Mouse (Mus musculus) kidney, embryonic 16.5 days (tissue): ENCODE data around the gene B230118H07Rik. TPM values are rescaled to one million over a fixed set of nuclear protein-coding genes. Genes with fewer than 3 reads are reported as not detected.

Experiments used
- ATAC-seq: fragments of 200-750 bp; cut with Nextera tagmentation; 2 replicates; pipeline ENCODE4 v1.8.0; 2017; ENCODE audit warnings: moderate TSS enrichment; ENCODE audit not compliant: low FRiP score, low TSS enrichment
- H3K27ac ChIP-seq: fragments of 300-500 bp; sonication (generic); 2 replicates; pipeline ENCODE4 v1.5.1; 2014; ENCODE audit warnings: low read length
- H3K27me3 ChIP-seq: fragments of 300-500 bp; sonication (generic); 2 replicates; pipeline ENCODE4 v1.6.1; 2014; ENCODE audit warnings: low read length, control low read depth, mixed read lengths; ENCODE audit not compliant: insufficient read depth
- H3K36me3 ChIP-seq: fragments of 300-500 bp; sonication (generic); 2 replicates; pipeline ENCODE4 v1.6.1; 2014; ENCODE audit warnings: low read length, control low read depth, mixed read lengths; ENCODE audit not compliant: insufficient read depth
- H3K4me1 ChIP-seq: fragments of 300-500 bp; sonication (generic); 2 replicates; pipeline ENCODE4 v1.6.1; 2014; ENCODE audit warnings: low read length, control low read depth, mixed read lengths; ENCODE audit not compliant: insufficient read depth
- H3K4me2 ChIP-seq: fragments of 300-500 bp; sonication (generic); replicated peaks from 2 replicates; pipeline ENCODE4 v1.6.1; 2014; ENCODE audit warnings: low read depth, low read length
- H3K4me3 ChIP-seq: fragments of 300-500 bp; sonication (generic); 2 replicates; pipeline ENCODE4 v1.5.1; 2014; ENCODE audit warnings: mild to moderate bottlenecking, low read length
- H3K9ac ChIP-seq: fragments of 300-500 bp; sonication (generic); replicated peaks from 2 replicates; pipeline ENCODE4 v1.6.1; 2014; ENCODE audit warnings: low read length
- H3K9me3 ChIP-seq: fragments of 300-500 bp; sonication (generic); 2 replicates; pipeline ENCODE4 v1.6.1; 2016; ENCODE audit warnings: low read length, control low read depth
- WGBS: fragments of 180-500 bp; shearing (Covaris S2); extraction: QIAGEN DNeasy Blood & Tissue Kit; methylation state at CpG from one replicate; pipeline ENCODE4 v1.1.7; 2014; 5-methylcytosine and 5-hydroxymethylcytosine counted together
- polyA plus RNA-seq: library from polyadenylated mRNA; unstranded; fragments of >200 nt; fragmentation: Nextera tagmentation; extraction: Ambion mirVana; gene quantifications from 2 replicates; pipeline ENCODE4 v1.2.1, GENCODE M21; 2015

B230118H07Rik gene
- polyA plus RNA-seq, 1 experiment from 2014 or later: 55.3 TPM

DNA sequence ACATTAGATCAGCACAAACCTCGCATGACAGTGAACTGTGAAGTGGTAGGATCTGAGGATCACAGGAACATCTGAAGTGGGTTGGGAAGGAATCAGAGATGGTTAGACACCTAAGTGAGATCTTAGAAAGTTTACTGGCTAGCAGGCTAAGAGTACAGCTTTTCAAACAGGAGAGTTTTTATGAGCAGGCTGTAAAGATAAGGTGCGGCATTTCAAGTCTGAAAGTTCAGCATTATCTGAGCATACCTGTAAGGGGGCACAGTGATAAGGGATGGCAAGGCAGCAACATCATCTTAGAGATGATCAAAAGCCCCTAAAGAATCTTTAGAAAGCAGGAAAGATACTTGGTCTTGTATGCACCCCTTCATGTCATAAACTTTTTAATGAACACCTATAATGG lies 81.8 kb downstream of the B230118H07Rik start:
- no peak overlapping the region for H3K9ac ChIP-seq
- H3K4me1 ChIP-seq: no peaks in the 10 kb centered on the region
- no peak overlapping the region for H3K4me3 ChIP-seq
- ATAC-seq: no peak
- no peak overlapping the region for H3K4me2 ChIP-seq
- no peaks in the 10 kb centered on the region for H3K36me3 ChIP-seq
- no peak overlapping the region for H3K27ac ChIP-seq
- H3K27me3 ChIP-seq: no peaks in the 10 kb centered on the region
- WGBS: 73% methylated on average over 2 of the region's 2 CpGs
- no peaks in the 10 kb centered on the region for H3K9me3 ChIP-seq

DNA sequence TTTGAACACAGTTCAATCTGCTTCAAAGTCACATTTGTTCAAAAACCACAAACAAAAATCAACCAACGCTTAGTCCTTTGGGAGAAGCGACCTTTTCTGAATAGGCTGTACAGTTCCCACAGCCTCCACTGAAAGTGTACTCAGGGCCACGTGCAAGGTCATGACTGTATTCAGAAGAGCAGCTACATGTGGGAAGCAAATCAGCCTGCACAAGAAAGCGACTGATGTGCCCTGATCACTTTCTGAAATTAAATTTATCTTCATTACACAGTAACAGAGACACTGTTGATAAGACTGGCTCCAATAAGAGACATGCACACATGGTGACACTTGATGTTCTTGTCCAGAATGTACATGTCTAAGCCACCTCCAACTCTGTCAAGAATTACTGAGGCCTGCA lies 85.6 kb downstream of the B230118H07Rik start:
- H3K9ac ChIP-seq: no peak overlapping the region
- H3K27ac ChIP-seq: no peak overlapping the region
- no peaks in the 10 kb centered on the region for H3K27me3 ChIP-seq
- no peak overlapping the region for H3K4me3 ChIP-seq
- no peak overlapping the region for H3K4me2 ChIP-seq
- peaks cover 5% of the 10 kb centered on the region; the same call in 1 of the 2 replicates for H3K36me3 ChIP-seq
- no peak for ATAC-seq
- no peaks in the 10 kb centered on the region for H3K4me1 ChIP-seq
- H3K9me3 ChIP-seq: no peaks in the 10 kb centered on the region
- WGBS: 75% methylated on average over 4 of the region's 4 CpGs

DNA sequence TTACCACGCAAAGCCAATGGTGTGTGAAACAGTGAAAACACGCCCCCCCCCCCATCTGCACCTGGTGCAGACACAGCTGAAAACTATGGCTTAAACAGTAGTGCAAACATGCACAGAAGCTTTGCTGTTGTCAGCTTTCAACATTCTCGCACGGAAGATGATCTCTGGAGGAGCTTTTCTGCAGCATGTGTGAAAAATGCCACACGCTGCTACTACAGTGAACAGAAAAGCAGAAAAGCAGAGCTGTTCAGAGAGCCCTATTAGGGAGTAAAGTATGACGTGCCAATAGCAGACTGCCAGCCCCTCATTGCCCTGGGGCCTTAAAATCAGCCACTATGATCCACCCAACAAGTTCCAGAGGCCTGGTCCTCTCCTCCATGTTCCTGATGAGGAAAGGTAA lies 86.1 kb downstream of the B230118H07Rik start:
- no peak overlapping the region for H3K4me3 ChIP-seq
- peaks cover 5% of the 10 kb centered on the region; the same call in 1 of the 2 replicates for H3K36me3 ChIP-seq
- no peaks in the 10 kb centered on the region for H3K4me1 ChIP-seq
- 66% methylated on average over 6 of the region's 6 CpGs for WGBS
- H3K9me3 ChIP-seq: no peaks in the 10 kb centered on the region
- no peak overlapping the region for H3K4me2 ChIP-seq
- H3K9ac ChIP-seq: no peak overlapping the region
- ATAC-seq: no peak
- H3K27ac ChIP-seq: no peak overlapping the region
- no peaks in the 10 kb centered on the region for H3K27me3 ChIP-seq

DNA sequence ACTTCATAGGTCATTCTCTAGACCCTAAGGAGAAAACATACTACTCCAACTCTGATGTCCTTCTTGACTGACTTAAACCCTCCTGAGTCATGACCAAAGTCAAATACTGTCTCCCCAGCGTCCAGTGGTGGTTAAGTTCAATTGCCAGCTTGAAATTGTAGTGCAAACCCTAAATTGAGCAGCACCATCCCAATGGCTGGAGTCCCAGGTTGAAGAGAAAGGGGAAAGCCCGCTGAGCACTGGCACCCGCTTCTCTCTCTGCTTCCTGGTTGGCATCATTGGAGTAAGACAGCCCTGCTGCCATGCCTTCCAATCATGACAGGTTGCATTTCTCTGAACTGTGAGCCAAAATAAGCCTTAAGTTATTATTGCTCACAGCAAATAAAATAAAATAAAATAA lies 89.9 kb downstream of the B230118H07Rik start:
- H3K4me1 ChIP-seq: no peaks in the 10 kb centered on the region
- H3K36me3 ChIP-seq: peaks cover 5% of the 10 kb centered on the region; the same call in 1 of the 2 replicates
- no peak overlapping the region for H3K4me2 ChIP-seq
- H3K27me3 ChIP-seq: no peaks in the 10 kb centered on the region
- H3K9me3 ChIP-seq: no peaks in the 10 kb centered on the region
- H3K27ac ChIP-seq: no peak overlapping the region
- H3K4me3 ChIP-seq: no peak overlapping the region
- no peak overlapping the region for H3K9ac ChIP-seq
- ATAC-seq: no peak
- 87% methylated on average over 3 of the region's 3 CpGs for WGBS

DNA sequence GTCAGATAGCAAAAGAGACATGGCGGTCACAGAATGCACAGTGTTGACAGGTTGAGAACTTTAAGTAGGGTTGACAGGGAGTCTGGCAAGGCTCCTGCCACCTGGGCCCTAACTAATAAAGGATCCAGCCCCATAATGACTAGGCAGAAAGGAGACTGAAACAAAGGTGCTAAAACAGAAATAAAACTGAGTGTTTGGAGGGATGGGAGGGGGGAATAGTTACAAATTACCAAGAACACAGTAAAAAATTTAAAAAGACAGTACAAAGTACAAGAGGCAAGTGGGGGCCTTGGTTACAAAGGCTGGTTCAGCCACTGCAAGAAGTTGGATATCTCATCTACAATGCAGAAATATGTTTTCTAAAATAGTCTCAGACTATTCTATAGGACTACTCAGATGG lies 93.4 kb downstream of the B230118H07Rik start:
- Histone ChIP-seq H3K4me3 (no peak overlapping the region), H3K27ac (no peak overlapping the region), H3K9me3 (no peaks in the 10 kb centered on the region), H3K4me1 (no peaks in the 10 kb centered on the region), H3K4me2 (no peak overlapping the region), H3K27me3 (no peaks in the 10 kb centered on the region), H3K9ac (no peak overlapping the region), H3K36me3 (no peaks in the 10 kb centered on the region)
- WGBS: 81% methylated on average over 1 of the region's 1 CpGs
- ATAC-seq: 0 out of 2 replicates have a peak, but pooled peaks have one; percentile 19

DNA sequence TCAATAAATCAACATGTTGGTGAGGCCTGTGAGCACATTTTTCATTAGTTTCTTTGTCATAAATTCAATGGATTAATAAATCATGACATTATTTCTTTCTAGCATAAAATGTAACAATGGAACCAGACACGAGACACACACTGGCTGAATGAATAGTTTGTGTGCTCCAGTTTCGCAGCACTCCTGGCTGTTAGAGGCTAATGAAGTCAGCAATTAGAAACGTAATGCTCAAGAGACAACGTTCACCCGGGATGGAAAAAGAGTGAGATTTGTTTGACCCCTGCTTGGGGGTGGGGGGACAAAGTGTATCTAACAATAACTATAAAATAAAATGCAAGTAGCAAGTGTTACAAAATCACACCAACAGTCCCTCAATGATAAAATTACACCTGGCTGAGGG lies 95.5 kb downstream of the B230118H07Rik start:
- Histone ChIP-seq H3K27me3 (no peaks in the 10 kb centered on the region), H3K36me3 (no peaks in the 10 kb centered on the region), H3K9ac (no peak overlapping the region), H3K4me2 (no peak overlapping the region), H3K4me3 (no peak overlapping the region), H3K9me3 (no peaks in the 10 kb centered on the region), H3K4me1 (no peaks in the 10 kb centered on the region), H3K27ac (no peak overlapping the region)
- no peak for ATAC-seq
- WGBS: 58% methylated on average over 5 of the region's 5 CpGs

DNA sequence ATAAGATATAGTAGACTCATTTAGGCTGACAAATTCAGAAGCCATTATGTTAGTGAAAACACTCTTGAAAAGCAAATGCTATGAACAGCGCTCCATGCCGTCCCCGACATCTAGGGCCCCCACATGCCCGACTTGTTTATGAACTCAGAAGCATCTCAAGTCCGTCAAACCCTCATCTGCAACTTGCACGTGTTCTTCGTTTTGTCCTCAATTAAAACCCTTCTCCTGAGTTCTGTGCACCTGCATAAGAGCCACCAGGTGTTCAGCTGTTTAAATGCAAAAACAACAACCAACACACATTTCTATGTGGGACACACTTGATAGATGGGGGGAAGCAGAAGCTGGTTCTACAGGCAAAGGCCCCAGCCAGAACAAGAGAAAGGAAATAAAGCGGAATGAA lies 97.0 kb downstream of the B230118H07Rik start:
- 88% methylated on average over 8 of the region's 8 CpGs for whole genome bisulfite sequencing
- no peaks in the 10 kb centered on the region for H3K4me1 ChIP-seq
- H3K4me3 ChIP-seq: no peak overlapping the region
- H3K36me3 ChIP-seq: no peaks in the 10 kb centered on the region
- no peaks in the 10 kb centered on the region for H3K27me3 ChIP-seq
- no peak overlapping the region for H3K27ac ChIP-seq
- H3K9me3 ChIP-seq: no peaks in the 10 kb centered on the region
- no peak overlapping the region for H3K9ac ChIP-seq
- no peak for ATAC-seq
- no peak overlapping the region for H3K4me2 ChIP-seq

DNA sequence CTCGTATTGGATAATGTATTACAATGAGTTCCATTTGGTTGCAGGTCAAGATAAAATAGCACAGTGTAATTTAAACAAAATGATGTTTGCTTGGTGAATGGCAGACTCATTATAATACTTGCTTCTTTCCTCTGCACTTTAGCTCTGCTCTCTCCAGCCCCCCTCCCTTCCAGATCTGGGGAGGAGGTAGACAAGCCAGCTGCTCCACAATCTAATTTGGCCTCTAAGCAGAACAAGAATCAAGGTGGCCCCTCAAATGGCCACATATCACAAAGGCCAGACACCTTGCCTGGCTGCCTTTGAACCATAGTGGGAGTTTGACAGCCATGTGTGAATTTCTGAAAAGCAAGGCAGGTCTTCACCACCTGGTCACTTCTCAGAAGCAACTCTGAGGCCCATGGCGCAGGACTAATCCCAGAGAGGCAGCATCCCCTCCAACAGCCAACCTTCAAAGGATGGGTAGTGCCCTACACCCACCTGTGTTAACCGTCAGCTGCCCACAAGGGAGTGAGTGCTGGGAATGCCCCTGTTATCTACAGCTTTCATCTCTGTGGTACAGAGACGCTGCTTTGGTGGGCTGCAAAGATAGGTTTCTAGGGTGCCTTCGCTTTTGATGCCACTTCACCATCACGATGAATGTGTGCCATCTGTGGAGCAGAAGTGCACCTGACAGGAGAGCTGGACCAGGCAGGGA lies 98.2 kb downstream of the B230118H07Rik start:
- H3K27me3 ChIP-seq: no peaks in the 10 kb centered on the region
- H3K27ac ChIP-seq: no peak overlapping the region
- H3K4me2 ChIP-seq: no peak overlapping the region
- no peak for ATAC-seq
- no peaks in the 10 kb centered on the region for H3K36me3 ChIP-seq
- no peaks in the 10 kb centered on the region for H3K9me3 ChIP-seq
- no peak overlapping the region for H3K4me3 ChIP-seq
- no peaks in the 10 kb centered on the region for H3K4me1 ChIP-seq
- WGBS: 63% methylated on average over 6 of the region's 6 CpGs
- H3K9ac ChIP-seq: no peak overlapping the region

DNA sequence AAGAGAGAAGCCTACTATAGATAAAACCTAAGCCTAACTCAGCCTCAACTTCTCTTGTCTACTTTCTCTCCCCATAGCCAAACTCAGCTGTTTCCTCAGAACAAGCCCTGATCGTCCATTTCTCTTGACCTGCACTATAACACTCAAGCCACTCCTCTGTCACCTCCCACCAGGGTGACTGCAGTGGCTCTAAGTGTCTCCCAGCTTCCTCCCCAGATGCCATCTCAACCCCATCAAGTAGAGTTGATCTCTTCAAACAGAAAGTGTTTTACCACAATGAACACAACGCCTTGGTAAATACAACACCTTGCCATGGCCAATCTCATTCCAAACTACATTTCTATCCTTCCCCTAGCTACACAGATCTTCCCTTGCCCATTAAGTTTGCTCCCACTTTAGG lies 99.2 kb downstream of the B230118H07Rik start:
- no peak overlapping the region for H3K4me2 ChIP-seq
- H3K27ac ChIP-seq: no peak overlapping the region
- WGBS: 56% methylated on average over 2 of the region's 2 CpGs
- no peak overlapping the region for H3K9ac ChIP-seq
- ATAC-seq: no peak
- H3K36me3 ChIP-seq: no peaks in the 10 kb centered on the region
- H3K27me3 ChIP-seq: no peaks in the 10 kb centered on the region
- no peak overlapping the region for H3K4me3 ChIP-seq
- no peaks in the 10 kb centered on the region for H3K9me3 ChIP-seq
- H3K4me1 ChIP-seq: no peaks in the 10 kb centered on the region

DNA sequence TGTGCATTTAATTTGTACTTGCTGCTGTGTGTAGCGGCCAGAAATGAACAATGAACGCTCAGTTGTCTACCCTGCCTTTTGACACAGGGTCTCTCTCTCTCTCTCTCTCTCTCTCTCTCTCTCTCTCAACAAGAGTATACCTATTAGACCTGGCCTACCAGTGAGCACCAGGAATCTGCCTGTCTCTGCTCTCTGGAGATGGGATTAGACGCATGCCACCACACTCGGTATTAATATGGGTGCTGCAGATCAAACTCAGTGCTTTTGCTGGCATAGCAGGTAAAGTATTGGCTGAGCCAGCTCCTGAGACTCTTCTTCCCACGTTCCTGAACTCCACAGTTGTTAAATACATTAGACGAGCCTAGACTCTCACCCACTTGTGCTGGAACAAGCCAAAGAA lies 100.5 kb downstream of the B230118H07Rik start:
- H3K27ac ChIP-seq: no peak overlapping the region
- no peaks in the 10 kb centered on the region for H3K4me1 ChIP-seq
- H3K9ac ChIP-seq: no peak overlapping the region
- no peaks in the 10 kb centered on the region for H3K27me3 ChIP-seq
- no peak for ATAC-seq
- no peaks in the 10 kb centered on the region for H3K36me3 ChIP-seq
- H3K4me2 ChIP-seq: no peak overlapping the region
- WGBS: 88% methylated on average over 6 of the region's 6 CpGs
- no peaks in the 10 kb centered on the region for H3K9me3 ChIP-seq
- no peak overlapping the region for H3K4me3 ChIP-seq
